Comparison of ENCODE assay signal across 20 mouse cellular contexts in genomic region chr14:78824507-78824906, GRCm38 (mm10). TPM values are rescaled to one million over a fixed set of nuclear protein-coding genes. Genes with fewer than 3 reads are reported as not detected.
DNase-seq lines count a peak whose midpoint lies in the region; ATAC-seq and TF ChIP-seq lines count a peak whose summit lies in the region.
"Had no signal": no experiment of that assay in that cellular context is flagged by ENCODE, and none has a peak within 500 bp of the region (broad histone marks: within the 10 kb centered on the region; RNA-seq: fewer than 3 reads in every experiment).

No protein-coding gene starts in this region.

- 32% methylated on average over 4 of the region's 4 CpGs for WGBS in liver, adult 2 months
- 77% methylated on average over 4 of the region's 4 CpGs for WGBS in liver, embryonic 11.5 days
- 72% methylated on average over 4 of the region's 4 CpGs for WGBS in midbrain, embryonic 14.5 days

- H3K4me1 ChIP-seq in liver, adult 2 months (ENCODE audit: control insufficient read depth, insufficient read depth, low read length), result peaks cover 2% of the 10 kb centered on the region
- no peaks in the 10 kb centered on the region for H3K4me1 ChIP-seq in liver, embryonic 11.5 days (replicated peaks; ENCODE audit: control insufficient read depth, insufficient read depth, low read length)
- H3K4me1 ChIP-seq in cortical plate, adult 2 months (ENCODE audit: control insufficient read depth, insufficient read depth, low read length), result peaks cover 5% of the 10 kb centered on the region; the same call in 1 of the 2 replicates
- no peaks in the 10 kb centered on the region for H3K4me1 ChIP-seq in midbrain, embryonic 14.5 days (ENCODE audit: control insufficient read depth, insufficient read depth, low read length)
- H3K4me1 ChIP-seq: embryonic facial prominence, embryonic 12.5 days; forebrain, embryonic 13.5 days; forebrain, embryonic 15.5 days had no signal

- no peaks in the 10 kb centered on the region for H3K36me3 ChIP-seq in liver, adult 2 months (ENCODE audit: control insufficient read depth, insufficient read depth, low read length)
- H3K36me3 ChIP-seq in liver, embryonic 11.5 days (ENCODE audit: control insufficient read depth, insufficient read depth, low read length), result no peaks in the 10 kb centered on the region
- no peaks in the 10 kb centered on the region for H3K36me3 ChIP-seq in midbrain, embryonic 14.5 days (ENCODE audit: control insufficient read depth, insufficient read depth, low read length)
- H3K36me3 ChIP-seq: embryonic facial prominence, embryonic 10.5 days; embryonic facial prominence, embryonic 12.5 days; forebrain, embryonic 15.5 days had no signal

- no peak overlapping the region for H3K4me3 ChIP-seq in liver, adult 2 months (ENCODE audit: insufficient read depth, low read depth, low read length)
- H3K4me3 ChIP-seq in liver, embryonic 11.5 days (ENCODE audit: low read depth, low read length), result no peak overlapping the region
- no peak overlapping the region for H3K4me3 ChIP-seq in cortical plate, adult 2 months (ENCODE audit: insufficient read depth, low read length)
- H3K4me3 ChIP-seq in midbrain, embryonic 14.5 days (replicated peaks; ENCODE audit: low read depth, low read length), result no peak overlapping the region
- H3K4me3 ChIP-seq: embryonic facial prominence, embryonic 10.5 days; embryonic facial prominence, embryonic 12.5 days; forebrain, embryonic 13.5 days; forebrain, embryonic 15.5 days had no signal

- H3K9ac ChIP-seq in liver, adult 2 months (ENCODE audit: low read depth, low read length), result no peak overlapping the region
- H3K9ac ChIP-seq in liver, embryonic 11.5 days (ENCODE audit: low read depth, low read length), result no peak overlapping the region
- H3K9ac ChIP-seq in midbrain, embryonic 14.5 days (replicated peaks; ENCODE audit: low read length), result no peak overlapping the region
- H3K9ac ChIP-seq: embryonic facial prominence, embryonic 12.5 days; forebrain, embryonic 13.5 days; forebrain, embryonic 15.5 days; forebrain, postnatal 0 days had no signal

- no peak overlapping the region for H3K4me2 ChIP-seq in liver, embryonic 11.5 days
- no peak overlapping the region for H3K4me2 ChIP-seq in midbrain, embryonic 14.5 days (ENCODE audit: low read length)
- H3K4me2 ChIP-seq: embryonic facial prominence, embryonic 12.5 days; forebrain, embryonic 13.5 days; forebrain, embryonic 15.5 days had no signal

- no peak for ATAC-seq in liver, embryonic 11.5 days (replicated peaks; ENCODE audit: low FRiP score)
- no peak for ATAC-seq in midbrain, embryonic 14.5 days (ENCODE audit: low FRiP score, low TSS enrichment)
- ATAC-seq: activated CD4-positive, CD25-positive, alpha-beta regulatory T cell, adult 4 months; forebrain, embryonic 13.5 days; forebrain, embryonic 15.5 days; Patski had no signal

- H3K9me3 ChIP-seq in liver, embryonic 11.5 days (ENCODE audit: control insufficient read depth, low read length), result no peaks in the 10 kb centered on the region
- no peaks in the 10 kb centered on the region for H3K9me3 ChIP-seq in midbrain, embryonic 14.5 days (ENCODE audit: control insufficient read depth, low read length)
- H3K9me3 ChIP-seq: embryonic facial prominence, embryonic 10.5 days; embryonic facial prominence, embryonic 12.5 days; forebrain, embryonic 13.5 days; forebrain, embryonic 15.5 days had no signal

- TF ChIP-seq POLR2A in liver, adult 2 months (IDR thresholded peaks at IDR 0.05; ENCODE audit: extremely low read depth, insufficient read depth, low read length), result no peak
- no peak for TF ChIP-seq POLR2A in cortical plate, adult 2 months (IDR thresholded peaks at IDR 0.05; ENCODE audit: extremely low read depth, insufficient read depth, low read length)

- TF ChIP-seq CTCF in liver, adult 2 months (IDR thresholded peaks at IDR 0.05; ENCODE audit: low read depth, low read length), result no peak
- TF ChIP-seq CTCF in cortical plate, adult 2 months (IDR thresholded peaks at IDR 0.05; ENCODE audit: extremely low read depth, insufficient read depth, low read length), result no peak

- DNase-seq in liver, adult 2 months (ENCODE audit: extremely low read depth, low read depth, low spot score), result peak; percentile 68
- no peak for DNase-seq in liver, embryonic 11.5 days (ENCODE audit: low spot score)
- DNase-seq in Muller cell, postnatal 12 days (ENCODE audit: inconsistent ontology term), result peak; percentile 17
- DNase-seq in midbrain, embryonic 14.5 days, result no peak
- DNase-seq: adrenal gland, adult 8-10 months; adrenal gland, postnatal 14 days; adrenal gland, postnatal 36 days; cerebellum, adult 11-12 months; cerebellum, adult 2 months; cerebellum, adult 9-10 months; cerebellum, postnatal 10 days; cerebellum, postnatal 25 days had no signal

- no peak overlapping the region for H3K27ac ChIP-seq in liver, adult 2 months (replicated peaks; ENCODE audit: insufficient read depth, low read depth, low read length)
- H3K27ac ChIP-seq in liver, embryonic 11.5 days (ENCODE audit: low read depth, low read length), result no peak overlapping the region
- 0 out of 2 replicates have a peak overlapping the region, but pooled peaks have one; percentile 29 for H3K27ac ChIP-seq in cortical plate, adult 2 months (ENCODE audit: insufficient read depth, low read length)
- no peak overlapping the region for H3K27ac ChIP-seq in midbrain, embryonic 14.5 days (replicated peaks; ENCODE audit: low read depth, low read length)
- H3K27ac ChIP-seq: embryonic facial prominence, embryonic 10.5 days; embryonic facial prominence, embryonic 12.5 days; forebrain, embryonic 13.5 days; forebrain, embryonic 15.5 days had no signal

- H3K27me3 ChIP-seq in liver, adult 2 months (ENCODE audit: control insufficient read depth, insufficient read depth, low read length), result no peaks in the 10 kb centered on the region
- H3K27me3 ChIP-seq in liver, embryonic 11.5 days (replicated peaks; ENCODE audit: control insufficient read depth, insufficient read depth, low read length), result no peaks in the 10 kb centered on the region
- no peaks in the 10 kb centered on the region for H3K27me3 ChIP-seq in midbrain, embryonic 14.5 days (ENCODE audit: control insufficient read depth, insufficient read depth, low read length)
- H3K27me3 ChIP-seq: embryonic facial prominence, embryonic 12.5 days; forebrain, embryonic 13.5 days; forebrain, embryonic 15.5 days had no signal

- H3K79me2 ChIP-seq in liver, adult 2 months (ENCODE audit: control insufficient read depth, insufficient read depth, low read length), result no peaks in the 10 kb centered on the region

RNA-seq across cellular contexts. Expression of gene Vwa8, which starts 24.3 kb away (rescaled TPM):
- total RNA-seq in liver, adult 2 months (2014; rRNA removed), result 88.7 and 106 TPM in 2 replicates
- polyA plus RNA-seq in liver, adult 2 months (2012; rRNA removed), result 44.0 and 48.9 TPM in 2 replicates
- 12.6 and 13.2 TPM in 2 replicates for polyA plus RNA-seq in liver, embryonic 11.5 days (2014; fragmentation: Nextera tagmentation; extraction: Ambion mirVana)
- 29.3 and 31.3 TPM in 2 replicates for polyA plus RNA-seq in cortical plate, adult 2 months (2012; rRNA removed)
- 5.6 and 8.0 TPM in 2 replicates for polyA plus RNA-seq in midbrain, embryonic 14.5 days (2014; fragmentation: Nextera tagmentation; extraction: Ambion mirVana)

Comparison
In these comparisons a context has a peak if more than half of its experiments do, and no peak if none do; other contexts are left out.
1. DNase-seq: peak in liver, adult 2 months (single experiment) and Muller cell, postnatal 12 days (single experiment); none in liver, embryonic 11.5 days (single experiment) and midbrain, embryonic 14.5 days (single experiment).